Mouse (Mus musculus) liver, embryonic 16.5 days (tissue): ENCODE results near the gene Hprt. TPM values are rescaled to one million over a fixed set of nuclear protein-coding genes. Genes with fewer than 3 reads are reported as not detected.
A peak's percentile ranks its signal among the peaks of the same experiment; 100 is the strongest.

Experiments used
- ATAC-seq: fragments of 200-750 bp; cut with Nextera tagmentation; 2 replicates; pipeline ENCODE4 v1.8.0; 2017; ENCODE audit warnings: low read depth, mild to moderate bottlenecking, moderate number of reproducible peaks, moderate library complexity
- H3K27ac ChIP-seq: fragments of 300-500 bp; sonication (generic); 2 replicates; pipeline ENCODE4 v1.5.1; 2014; ENCODE audit warnings: mild to moderate bottlenecking, low read length
- H3K27me3 ChIP-seq: fragments of 300-500 bp; sonication (generic); 2 replicates; pipeline ENCODE4 v1.6.1; 2014; ENCODE audit warnings: low read depth, low read length, mixed read lengths; ENCODE audit not compliant: control insufficient read depth, insufficient read depth
- H3K36me3 ChIP-seq: fragments of 300-500 bp; sonication (generic); 2 replicates; pipeline ENCODE4 v1.6.1; 2014; ENCODE audit warnings: mild to moderate bottlenecking; ENCODE audit not compliant: control insufficient read depth, insufficient read depth
- H3K4me1 ChIP-seq: fragments of 300-500 bp; sonication (generic); 2 replicates; pipeline ENCODE4 v1.6.1; 2014; ENCODE audit warnings: low read depth, low read length, mixed read lengths; ENCODE audit not compliant: control insufficient read depth
- H3K4me2 ChIP-seq: fragments of 300-500 bp; sonication (generic); 2 replicates; pipeline ENCODE4 v1.6.1; 2014; ENCODE audit warnings: low read depth, low read length, mixed read lengths
- H3K4me3 ChIP-seq: fragments of 300-500 bp; sonication (generic); 2 replicates; pipeline ENCODE4 v1.5.1; 2014; ENCODE audit warnings: low read depth, mild to moderate bottlenecking, low read length
- H3K9ac ChIP-seq: fragments of 300-500 bp; sonication (generic); 2 replicates; pipeline ENCODE4 v1.6.1; 2014; ENCODE audit warnings: low read depth, low read length
- H3K9me3 ChIP-seq: fragments of 300-500 bp; sonication (generic); replicated peaks from 2 replicates; pipeline ENCODE4 v1.6.1; 2016; ENCODE audit warnings: low read length; ENCODE audit not compliant: control insufficient read depth
- WGBS: fragments of 180-500 bp; shearing (Covaris S2); extraction: QIAGEN DNeasy Blood & Tissue Kit; methylation state at CpG from one replicate; pipeline ENCODE4 v1.1.7; 2014; ENCODE audit not compliant: insufficient replicate concordance; 5-methylcytosine and 5-hydroxymethylcytosine counted together
- microRNA counts: library from miRNA; unstranded; fragments of <30 nt; microRNA quantifications from one replicate; lab custom pipeline; 2016
- microRNA-seq: library from miRNA; unstranded; fragments of <30 nt; microRNA quantifications from one replicate; pipeline ENCODE4, GENCODE M21; 2016
- polyA plus RNA-seq: library from polyadenylated mRNA; unstranded; fragments of >200 nt; fragmentation: Nextera tagmentation; extraction: Ambion mirVana; gene quantifications from 2 replicates; pipeline ENCODE4 v1.2.1, GENCODE M21; 2015

Gene Hprt
- polyA plus RNA-seq, 1 experiment from 2014 or later = 134 TPM

GRCm38 (mm10) chrX:53058459-53059280, 70.7 kb downstream of the Hprt start:
- Histone ChIP-seq H3K27ac (no peak overlapping the region), H3K27me3 (peaks cover 28% of the 10 kb centered on the region), H3K4me2 (peak overlapping the region; percentile 43), H3K36me3 (no peaks in the 10 kb centered on the region), H3K4me1 (no peaks in the 10 kb centered on the region; the same call in 1 of the 2 replicates), H3K4me3 (peak overlapping the region; percentile 21; the same call in 1 of the 2 replicates), H3K9me3 (no peaks in the 10 kb centered on the region), H3K9ac (no peak overlapping the region)
- no peak for ATAC-seq
- 13% methylated on average over 33 of the region's 33 CpGs for WGBS

GRCm38 (mm10) chrX:53059426-53060007, 71.6 kb downstream of the Hprt start:
- no peak overlapping the region for H3K27ac ChIP-seq
- no peak for ATAC-seq
- H3K4me1 ChIP-seq = no peaks in the 10 kb centered on the region; the same call in 1 of the 2 replicates
- 34% methylated on average over 11 of the region's 11 CpGs for WGBS
- H3K9me3 ChIP-seq = no peaks in the 10 kb centered on the region
- H3K4me3 ChIP-seq = no peak overlapping the region
- no peak overlapping the region for H3K4me2 ChIP-seq
- no peak overlapping the region for H3K9ac ChIP-seq
- H3K36me3 ChIP-seq = no peaks in the 10 kb centered on the region
- peaks cover 28% of the 10 kb centered on the region for H3K27me3 ChIP-seq

DNA sequence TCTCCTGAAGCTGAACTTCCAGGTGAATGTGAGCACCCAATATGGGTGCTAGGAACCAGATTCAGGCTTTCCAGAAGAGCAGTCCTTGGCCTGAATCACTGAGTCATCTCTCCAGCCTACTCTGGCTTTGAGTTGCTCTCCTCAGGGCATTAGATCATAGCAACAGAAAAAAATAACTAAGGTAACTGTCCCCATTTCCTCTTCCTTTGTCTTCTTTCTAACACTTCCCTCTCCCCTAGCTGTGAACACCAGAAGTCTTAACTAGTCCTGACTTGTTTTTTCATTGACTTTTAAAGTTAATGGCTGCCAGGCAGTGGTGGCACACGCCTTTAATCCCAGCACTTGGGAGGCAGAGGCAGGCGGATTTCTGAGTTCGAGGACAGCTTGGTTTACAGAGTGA, 76.5 kb downstream of the Hprt start:
- Histone ChIP-seq H3K4me1 (no peaks in the 10 kb centered on the region), H3K9me3 (no peaks in the 10 kb centered on the region), H3K36me3 (no peaks in the 10 kb centered on the region), H3K27me3 (peaks cover 11% of the 10 kb centered on the region), H3K27ac (no peak overlapping the region), H3K9ac (no peak overlapping the region), H3K4me2 (no peak overlapping the region), H3K4me3 (no peak overlapping the region)
- ATAC-seq = no peak
- whole genome bisulfite sequencing = 64% methylated on average over 3 of the region's 3 CpGs

MicroRNAs within 50 kb of the gene (microRNA counts, 519-probe panel; counts per million panel counts)
- 3,260 counts per million, percentile 88 among the panel's probes with 10 or more counts for microRNA mmu-miR-322 (lab: Ali Mortazavi, UCI)
- microRNA mmu-miR-351 (lab: Ali Mortazavi, UCI) = 1,626 counts per million, percentile 16 among the panel's probes with 10 or more counts
- 1,343 counts per million, percentile 10 among the panel's probes with 10 or more counts for microRNA mmu-miR-450a-3p (lab: Ali Mortazavi, UCI)
- microRNA mmu-miR-450a-5p (lab: Ali Mortazavi, UCI) = 2,922 counts per million, percentile 81 among the panel's probes with 10 or more counts
- microRNA mmu-miR-450b-3p (lab: Ali Mortazavi, UCI) = 1,856 counts per million, percentile 21 among the panel's probes with 10 or more counts
- 736 counts per million, percentile 3 among the panel's probes with 10 or more counts for microRNA mmu-miR-450b-5p (lab: Ali Mortazavi, UCI)
- microRNA mmu-miR-503 (lab: Ali Mortazavi, UCI) = 1,667 counts per million, percentile 17 among the panel's probes with 10 or more counts
- 2,436 counts per million, percentile 62 among the panel's probes with 10 or more counts for microRNA mmu-miR-542-3p (lab: Ali Mortazavi, UCI)
- 2,524 counts per million, percentile 67 among the panel's probes with 10 or more counts for microRNA mmu-miR-542-5p (lab: Ali Mortazavi, UCI)

Small RNA genes within 50 kb of the gene (microRNA-seq; reads per million reads assigned to microRNA genes)
- gene Mir322 (29,677 reads per million, percentile 98 among the genes with 10 or more reads in this experiment), gene Mir351 (3,006 reads per million, percentile 86 among the genes with 10 or more reads in this experiment), gene Mir450-1 (29.3 reads per million, percentile 41 among the genes with 10 or more reads in this experiment), gene Mir450-2 (12.1 reads per million, percentile 30 among the genes with 10 or more reads in this experiment), gene Mir450b (271 reads per million, percentile 64 among the genes with 10 or more reads in this experiment), gene Mir503 (586 reads per million, percentile 72 among the genes with 10 or more reads in this experiment), gene Mir542 (858 reads per million, percentile 75 among the genes with 10 or more reads in this experiment)

Other genes starting within 250 kb of the Hprt start
- gene Ccdc160, start 196.9 kb upstream of the Hprt start, polyA plus RNA-seq = 0.08 and 0.15 TPM in 2 replicates
- 8.4 and 8.8 TPM in 2 replicates for gene Phf6, start 75.9 kb upstream of the Hprt start, polyA plus RNA-seq